Mouse (Mus musculus) megakaryocyte progenitor cell, adult 5-6 weeks (primary cell): ENCODE data around the gene Nmnat2. TPM values are rescaled to one million over a fixed set of nuclear protein-coding genes. Genes with fewer than 3 reads are reported as not detected.
A peak's percentile ranks its signal among the peaks of the same experiment; 100 is the strongest.
"Not testable (repeated sequence)": the region's sequence is repeated elsewhere in the genome, so short reads cannot be mapped to it uniquely, and the experiment has no call there.

ENCODE experiments used
- ATAC-seq: replicated peaks from 2 replicates; pipeline ENCODE4 v1.8.0; 2016; ENCODE audit warnings: mild to moderate bottlenecking, moderate TSS enrichment, inconsistent platforms; ENCODE audit not compliant: poor library complexity
- total RNA-seq, 2 experiments: library from RNA; stranded (forward) in 1 of 2; stranded (reverse) in 1 of 2; fragments of 157-497, 149-512 nt in 1 of 2; fragments of 200-1000 nt in 1 of 2; gene quantifications; 2 replicates each; pipeline versions ENCODE4 v1.2.3 to v1.2.4; 2015 to 2017

Nmnat2 gene
- total RNA-seq, 2 experiments from 2014 or later, result 0.20 to 0.21 TPM

GRCm38 (mm10) chr1:153051474-153051873, 96.7 kb downstream of the Nmnat2 start:
- no peak for ATAC-seq

GRCm38 (mm10) chr1:153053619-153054018, 98.8 kb downstream of the Nmnat2 start:
- ATAC-seq, result no peak

- no peak for ATAC-seq
Measured at GRCm38 (mm10) chr1:153054112-153054821, 99.5 kb downstream of the Nmnat2 start.

- ATAC-seq, result no peak
Measured at GRCm38 (mm10) chr1:153058290-153058689, 103.5 kb downstream of the Nmnat2 start.

GRCm38 (mm10) chr1:153059626-153060025, 104.8 kb downstream of the Nmnat2 start:
- no peak for ATAC-seq

GRCm38 (mm10) chr1:153062547-153062946, 107.8 kb downstream of the Nmnat2 start:
- no peak for ATAC-seq

GRCm38 (mm10) chr1:153064784-153065390, 110.1 kb downstream of the Nmnat2 start:
- ATAC-seq, result no peak

- ATAC-seq, result no peak
Measured at GRCm38 (mm10) chr1:153065473-153066386, 110.9 kb downstream of the Nmnat2 start.

- ATAC-seq, result peak; percentile 37; the same call in 1 of the 2 replicates
Measured at GRCm38 (mm10) chr1:153066387-153066781, 111.6 kb downstream of the Nmnat2 start.

GRCm38 (mm10) chr1:153071563-153071962, 116.8 kb downstream of the Nmnat2 start:
- no peak for ATAC-seq

GRCm38 (mm10) chr1:153071995-153072394, 117.2 kb downstream of the Nmnat2 start:
- no peak for ATAC-seq

GRCm38 (mm10) chr1:153072711-153073110, 117.9 kb downstream of the Nmnat2 start:
- no peak for ATAC-seq

GRCm38 (mm10) chr1:153073441-153073840, 118.6 kb downstream of the Nmnat2 start:
- no peak for ATAC-seq

GRCm38 (mm10) chr1:153075087-153075736, 120.4 kb downstream of the Nmnat2 start:
- ATAC-seq, result no peak

- ATAC-seq, result peak; percentile 44; the same call in 1 of the 2 replicates
Measured at GRCm38 (mm10) chr1:153075955-153076354, 121.2 kb downstream of the Nmnat2 start.

GRCm38 (mm10) chr1:153083233-153083632, 128.4 kb downstream of the Nmnat2 start:
- not testable (repeated sequence) for ATAC-seq

GRCm38 (mm10) chr1:153084191-153084590, 129.4 kb downstream of the Nmnat2 start:
- ATAC-seq, result no peak

GRCm38 (mm10) chr1:153085198-153085597, 130.4 kb downstream of the Nmnat2 start:
- peak; percentile 89 for ATAC-seq

- no peak for ATAC-seq
Measured at GRCm38 (mm10) chr1:153087771-153088170, 133.0 kb downstream of the Nmnat2 start.

GRCm38 (mm10) chr1:153090081-153090480, 135.3 kb downstream of the Nmnat2 start:
- no peak for ATAC-seq

GRCm38 (mm10) chr1:153090807-153091206, 136.0 kb downstream of the Nmnat2 start:
- ATAC-seq, result no peak
